ENCODE assay signal across 11 mouse cellular contexts in genomic region chr7:19782645-19783044, GRCm38 (mm10). TPM values are rescaled to one million over a fixed set of nuclear protein-coding genes. Genes with fewer than 3 reads are reported as not detected.
DNase-seq lines count a peak whose midpoint lies in the region; ATAC-seq and TF ChIP-seq lines count a peak whose summit lies in the region.
"Had no signal": no experiment of that assay in that cellular context is flagged by ENCODE, and none has a peak within 500 bp of the region (broad histone marks: within the 10 kb centered on the region; RNA-seq: fewer than 3 reads in every experiment).

No protein-coding gene starts in this region.

- 74% methylated on average over 4 of the region's 4 CpGs for WGBS in liver, embryonic 14.5 days (ENCODE audit: insufficient replicate concordance)
- 97% methylated on average over 4 of the region's 4 CpGs for WGBS in lung, postnatal 0 days
- WGBS in intestine, embryonic 16.5 days: 91% methylated on average over 4 of the region's 4 CpGs

- in situ Hi-C loops in Patski (cut with MboI; ENCODE audit: low pct_unique_long_range_greater_than_20kb): no loop called here

- H3K36me3 ChIP-seq in liver, embryonic 14.5 days (replicated peaks; ENCODE audit: control insufficient read depth, insufficient read depth, low read depth): no peaks in the 10 kb centered on the region
- no peaks in the 10 kb centered on the region for H3K36me3 ChIP-seq in lung, postnatal 0 days (ENCODE audit: insufficient read depth, low read length)
- H3K36me3 ChIP-seq in intestine, embryonic 16.5 days (ENCODE audit: control insufficient read depth, insufficient read depth, low read length): 0 out of 2 replicates have a peak, but pooled peaks cover 3% of the 10 kb centered on the region
- H3K36me3 ChIP-seq: embryonic facial prominence, embryonic 13.5 days had no signal

- ATAC-seq in liver, embryonic 14.5 days (ENCODE audit: insufficient read depth): no peak
- no peak for ATAC-seq in Patski
- ATAC-seq in lung, postnatal 0 days: peak; percentile 27; the same call in 1 of the 2 replicates
- ATAC-seq in intestine, embryonic 16.5 days: no peak
- ATAC-seq: midbrain, embryonic 16.5 days had no signal

- H3K9me3 ChIP-seq in liver, embryonic 14.5 days (ENCODE audit: control insufficient read depth, low read length): no peaks in the 10 kb centered on the region
- no peaks in the 10 kb centered on the region for H3K9me3 ChIP-seq in lung, postnatal 0 days (ENCODE audit: low read length)
- H3K9me3 ChIP-seq in intestine, embryonic 16.5 days (ENCODE audit: control insufficient read depth, low read length): peaks cover 7% of the 10 kb centered on the region
- H3K9me3 ChIP-seq: embryonic facial prominence, embryonic 13.5 days had no signal

- CTCF ChIA-PET in Patski (lab: Charles Lee): no interaction called here

- H3K4me3 ChIP-seq in liver, embryonic 14.5 days (ENCODE audit: insufficient read depth in 1 of 2, low read depth in 2 of 2, low read length in 2 of 2): no peak overlapping the region
- no peak overlapping the region for H3K4me3 ChIP-seq in lung, postnatal 0 days (ENCODE audit: low read depth, low read length)
- H3K4me3 ChIP-seq in intestine, embryonic 16.5 days (ENCODE audit: low read length): no peak overlapping the region
- H3K4me3 ChIP-seq: embryonic facial prominence, embryonic 13.5 days had no signal

- DNase-seq in gastrocnemius, postnatal 10 days: peak; percentile 41
- DNase-seq in gastrocnemius, adult 8-10 months (ENCODE audit: low spot score in 2 of 2): no peak
- no peak for DNase-seq in liver, embryonic 14.5 days (ENCODE audit: low read depth in 3 of 3, low spot score in 3 of 3)
- DNase-seq in liver: no peak
- no peak for DNase-seq in Patski (ENCODE audit: low read depth, low spot score)
- peak; percentile 38 for DNase-seq in lung, postnatal 0 days (ENCODE audit: low spot score)
- DNase-seq in layer of hippocampus, postnatal 36 days: no peak

- H3K27ac ChIP-seq in liver, embryonic 14.5 days: no peak overlapping the region
- no peak overlapping the region for H3K27ac ChIP-seq in lung, postnatal 0 days (ENCODE audit: low read length)
- no peak overlapping the region for H3K27ac ChIP-seq in intestine, embryonic 16.5 days (ENCODE audit: low read length)
- H3K27ac ChIP-seq: embryonic facial prominence, embryonic 13.5 days had no signal

- POLR2A ChIA-PET in Patski (lab: Charles Lee): no interaction called here

- H3K4me1 ChIP-seq in liver, embryonic 14.5 days (replicated peaks; ENCODE audit: control insufficient read depth in 2 of 2, insufficient read depth in 2 of 2, low read length in 1 of 2): no peaks in the 10 kb centered on the region
- H3K4me1 ChIP-seq in lung, postnatal 0 days (ENCODE audit: insufficient read depth, low read depth, low read length): no peaks in the 10 kb centered on the region
- peaks cover 10% of the 10 kb centered on the region for H3K4me1 ChIP-seq in intestine, embryonic 16.5 days (ENCODE audit: control insufficient read depth, insufficient read depth, low read length)

- TF ChIP-seq CTCF in liver, embryonic 14.5 days (IDR thresholded peaks at IDR 0.05; ENCODE audit: low read depth): peak; percentile 65
- TF ChIP-seq CTCF in Patski (IDR thresholded peaks at IDR 0.05): peak; percentile 71
- peak; percentile 82 for TF ChIP-seq CTCF in lung, postnatal 0 days (IDR thresholded peaks at IDR 0.05)

- no peaks in the 10 kb centered on the region for H3K27me3 ChIP-seq in liver, embryonic 14.5 days (ENCODE audit: control insufficient read depth, insufficient read depth, low read length)
- no peaks in the 10 kb centered on the region for H3K27me3 ChIP-seq in Patski
- H3K27me3 ChIP-seq in lung, postnatal 0 days (replicated peaks; ENCODE audit: insufficient read depth, low read length): no peaks in the 10 kb centered on the region
- H3K27me3 ChIP-seq in intestine, embryonic 16.5 days (replicated peaks; ENCODE audit: control insufficient read depth, insufficient read depth, low read length): no peaks in the 10 kb centered on the region
- H3K27me3 ChIP-seq: embryonic facial prominence, embryonic 13.5 days had no signal

- no peak overlapping the region for H3K9ac ChIP-seq in liver, embryonic 14.5 days (replicated peaks)
- H3K9ac ChIP-seq in lung, postnatal 0 days (replicated peaks; ENCODE audit: low read depth): no peak overlapping the region
- no peak overlapping the region for H3K9ac ChIP-seq in intestine, embryonic 16.5 days (ENCODE audit: low read depth, low read length)
- H3K9ac ChIP-seq: embryonic facial prominence, embryonic 13.5 days had no signal

- no peak overlapping the region for H3K4me2 ChIP-seq in liver, embryonic 14.5 days (ENCODE audit: low read depth)
- no peak overlapping the region for H3K4me2 ChIP-seq in lung, postnatal 0 days (replicated peaks; ENCODE audit: low read depth, low read length)
- no peak overlapping the region for H3K4me2 ChIP-seq in intestine, embryonic 16.5 days (ENCODE audit: low read depth, low read length)
- H3K4me2 ChIP-seq: embryonic facial prominence, embryonic 13.5 days had no signal

- no peak for TF ChIP-seq EP300 in liver, embryonic 14.5 days (IDR thresholded peaks at IDR 0.05; ENCODE audit: low read depth)
- TF ChIP-seq EP300 in lung, postnatal 0 days (IDR thresholded peaks at IDR 0.05): no peak

RNA-seq across cellular contexts. Expression of gene Bcam, which starts 11.8 kb away (rescaled TPM):
- 10 to 100 TPM; 60.3 to 68.9 TPM for total RNA-seq in gastrocnemius, postnatal 10 days (2021)
- total RNA-seq in gastrocnemius, adult 8-10 months (2022): 10 to 100 TPM; 16.7 to 24.4 (median 18.0) TPM
- polyA plus RNA-seq in liver, embryonic 14.5 days (2012; rRNA removed): 6.3 and 7.6 TPM in 2 replicates
- polyA plus RNA-seq in liver, embryonic 14.5 days (2014; fragmentation: Nextera tagmentation; extraction: Ambion mirVana): 4.9 and 6.6 TPM in 2 replicates
- 70.3 TPM for polyA plus RNA-seq in Patski (2021)
- polyA plus RNA-seq in lung, postnatal 0 days (2015; fragmentation: Nextera tagmentation; extraction: Ambion mirVana): 477 and 507 TPM in 2 replicates
- total RNA-seq in layer of hippocampus, postnatal 36 days (2021): 1 to 10 TPM; 9.5 to 9.8 TPM
- polyA plus RNA-seq in intestine, embryonic 16.5 days (2015; fragmentation: Nextera tagmentation; extraction: Ambion mirVana): 58.7 and 62.7 TPM in 2 replicates

RNA-seq across cellular contexts. Expression of gene Cblc, which starts 14.0 kb away (rescaled TPM):
- under 1 TPM; 0.38 to 0.59 TPM for total RNA-seq in gastrocnemius, postnatal 10 days (2021)
- not detected for total RNA-seq in gastrocnemius, adult 8-10 months (2022)
- 0.95 and 1.2 TPM in 2 replicates for polyA plus RNA-seq in liver, embryonic 14.5 days (2012; rRNA removed)
- polyA plus RNA-seq in liver, embryonic 14.5 days (2014; fragmentation: Nextera tagmentation; extraction: Ambion mirVana): 1.1 and 1.3 TPM in 2 replicates
- polyA plus RNA-seq in Patski (2021): 0.15 TPM
- 18.4 and 23.9 TPM in 2 replicates for polyA plus RNA-seq in lung, postnatal 0 days (2015; fragmentation: Nextera tagmentation; extraction: Ambion mirVana)
- not detected for total RNA-seq in layer of hippocampus, postnatal 36 days (2021)
- 32.6 and 42.1 TPM in 2 replicates for polyA plus RNA-seq in intestine, embryonic 16.5 days (2015; fragmentation: Nextera tagmentation; extraction: Ambion mirVana)
- total RNA-seq: left cerebral cortex, postnatal 25 days had no signal

RNA-seq across cellular contexts. Expression of gene Nectin2, which starts 32.4 kb away (rescaled TPM):
- 10 to 100 TPM; 13.3 to 14.6 TPM for total RNA-seq in gastrocnemius, postnatal 10 days (2021)
- 1 to 10 TPM; 1.0 to 1.8 (median 1.5) TPM for total RNA-seq in gastrocnemius, adult 8-10 months (2022)
- polyA plus RNA-seq in liver, embryonic 14.5 days (2012; rRNA removed): 7.8 and 8.9 TPM in 2 replicates
- 10.2 and 10.3 TPM in 2 replicates for polyA plus RNA-seq in liver, embryonic 14.5 days (2014; fragmentation: Nextera tagmentation; extraction: Ambion mirVana)
- polyA plus RNA-seq in Patski (2021): 168 TPM
- polyA plus RNA-seq in lung, postnatal 0 days (2015; fragmentation: Nextera tagmentation; extraction: Ambion mirVana): 113 and 116 TPM in 2 replicates
- total RNA-seq in layer of hippocampus, postnatal 36 days (2021): 1 to 10 TPM; 5.2 to 5.8 TPM
- polyA plus RNA-seq in intestine, embryonic 16.5 days (2015; fragmentation: Nextera tagmentation; extraction: Ambion mirVana): 143 and 149 TPM in 2 replicates

RNA-seq across cellular contexts. Expression of gene Bcl3, which starts 39.9 kb away (rescaled TPM):
- 1 to 10 TPM; 1.8 to 7.0 TPM for total RNA-seq in gastrocnemius, postnatal 10 days (2021)
- under 1 TPM; 0.58 to 0.62 (median 0.61) TPM for total RNA-seq in gastrocnemius, adult 8-10 months (2022)
- polyA plus RNA-seq in liver, embryonic 14.5 days (2012; rRNA removed): 2.7 and 3.1 TPM in 2 replicates
- 3.5 and 3.8 TPM in 2 replicates for polyA plus RNA-seq in liver, embryonic 14.5 days (2014; fragmentation: Nextera tagmentation; extraction: Ambion mirVana)
- 70.5 TPM for polyA plus RNA-seq in Patski (2021)
- polyA plus RNA-seq in lung, postnatal 0 days (2015; fragmentation: Nextera tagmentation; extraction: Ambion mirVana): 8.3 and 20.0 TPM in 2 replicates
- 1 to 10 TPM in 1 of 2 experiments, under 1 TPM in 1; 0.32 to 1.4 TPM for total RNA-seq in layer of hippocampus, postnatal 36 days (2021)
- polyA plus RNA-seq in intestine, embryonic 16.5 days (2015; fragmentation: Nextera tagmentation; extraction: Ambion mirVana): 15.5 and 15.6 TPM in 2 replicates

Comparison
In these comparisons a context has a peak if more than half of its experiments do, and no peak if none do; other contexts are left out.
1. DNase-seq: peak in gastrocnemius, postnatal 10 days (single experiment) and lung, postnatal 0 days (single experiment); none in gastrocnemius, adult 8-10 months (0 of 2), liver, embryonic 14.5 days (0 of 3), liver (single experiment), Patski (single experiment) and layer of hippocampus, postnatal 36 days (0 of 2).
2. RNA of gene Nectin2, which starts 32.4 kb away (polyA plus RNA-seq): 168 TPM in Patski (single experiment), 143 to 149 TPM in intestine, embryonic 16.5 days and 113 to 116 TPM in lung, postnatal 0 days; 7.8 to 10.3 TPM in liver, embryonic 14.5 days; every median in the first group is over 10 times any median in the second.
3. Peak in every context shown above with its lines, with median percentiles within 50 percentile points of each other: CTCF ChIP-seq.